Mouse (Mus musculus) right cerebral cortex, postnatal 10 days (tissue): ENCODE measurements around the gene Ctbs.

Source experiments
- DNase-seq, 2 experiments: peaks; one replicate each; pipeline ENCODE4 v3.0.0; 2021; ENCODE audit warnings: low spot score in 2 of 2

The Ctbs gene

DNA sequence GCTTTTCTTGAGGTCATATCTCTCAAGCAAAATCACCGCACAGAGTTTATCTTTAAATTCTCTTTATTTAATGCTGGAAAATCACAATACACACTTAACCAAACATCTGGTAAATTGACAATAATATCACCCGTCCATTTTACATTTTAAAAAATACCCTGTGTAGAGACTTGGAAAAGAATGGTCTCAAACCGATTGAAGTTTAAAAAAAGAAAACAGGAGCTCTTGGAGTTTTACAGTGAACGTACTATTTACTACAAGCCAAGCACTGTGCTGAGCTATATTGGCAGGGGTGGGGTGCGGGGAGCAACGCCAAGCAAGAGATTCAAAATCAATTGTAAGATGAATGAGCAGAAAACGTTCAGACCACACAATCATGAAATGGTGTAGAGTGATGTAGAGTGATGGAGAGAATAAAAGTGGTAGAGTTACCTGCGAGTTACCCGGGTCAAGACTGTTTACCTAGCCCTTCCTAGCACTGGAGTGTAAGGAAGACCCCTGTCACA lies at the start of gene Ctbs:
Gene Ctbs (plus strand): TSS at position 51 of the 506 bp plus-strand sequence.
- DNase-seq, result no peak

DNA sequence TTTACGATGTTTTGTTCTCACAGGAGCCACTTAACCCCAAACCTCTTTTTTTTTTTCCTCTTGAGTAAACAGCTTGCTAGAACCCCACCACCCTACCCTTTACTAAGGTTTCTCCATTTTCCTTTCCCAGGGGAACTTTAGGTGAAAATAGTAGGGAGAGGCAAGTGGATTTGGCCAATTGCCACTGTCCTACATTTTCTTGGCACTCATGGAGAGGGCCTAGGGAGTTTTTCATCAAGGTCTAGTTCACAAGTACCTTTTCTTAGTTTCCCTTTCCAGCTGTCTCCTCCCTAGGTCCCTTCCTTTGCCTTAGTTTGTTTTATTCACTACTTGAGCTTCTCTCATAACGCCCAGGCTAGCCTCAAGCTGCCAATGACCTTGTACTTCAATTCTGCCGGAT lies 45.8 kb upstream of the Ctbs start:
- DNase-seq, result peak in 1 of 2 experiments; percentile 29

GRCm38 (mm10) chr3:146404311-146405201 lies 45.0 kb upstream of the Ctbs start, which contains the start of gene Ssx2ip:
TSS of gene Ssx2ip (plus strand) at chr3:146404642.
- DNase-seq, result peak; percentile 97 to 98

DNA sequence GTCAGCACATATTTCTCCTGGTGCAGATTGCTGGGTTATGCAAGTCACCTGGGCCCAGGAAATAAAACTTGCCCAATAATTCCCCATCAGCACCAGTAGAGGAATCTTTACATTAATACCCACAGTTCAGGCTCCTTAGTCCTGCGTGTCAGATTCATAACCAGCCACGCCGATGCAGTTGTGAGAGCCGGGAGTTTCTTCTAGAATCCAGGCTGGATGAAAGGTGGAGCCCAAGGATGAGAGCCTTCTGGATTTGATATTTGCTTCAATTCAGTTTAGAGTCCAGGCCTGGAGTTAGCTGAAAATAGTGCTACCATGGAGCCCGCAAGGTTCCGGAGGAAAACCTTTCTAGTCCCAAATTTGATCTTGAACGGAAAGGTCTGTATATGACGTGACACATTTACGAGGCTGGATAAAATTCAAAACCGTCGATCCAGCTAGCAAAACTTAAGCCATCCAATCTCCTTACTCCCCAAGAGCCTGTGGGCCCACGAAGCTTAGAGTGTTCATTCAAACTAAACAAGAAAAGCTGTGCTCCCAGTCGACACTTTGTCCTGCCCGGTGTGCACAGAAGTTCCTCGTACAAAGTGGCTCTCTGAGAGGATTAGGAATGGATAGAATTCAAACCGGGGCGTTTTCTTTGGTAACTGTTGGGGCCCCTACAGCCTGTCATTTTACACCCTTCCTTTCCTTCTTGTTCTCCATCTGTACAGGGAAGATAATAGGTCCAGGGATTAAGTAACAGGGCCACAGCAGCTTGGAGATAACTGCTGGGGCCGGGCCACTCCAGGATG lies 44.2 kb upstream of the Ctbs start:
- peak in 1 of 2 experiments; percentile 26 for DNase-seq

DNA sequence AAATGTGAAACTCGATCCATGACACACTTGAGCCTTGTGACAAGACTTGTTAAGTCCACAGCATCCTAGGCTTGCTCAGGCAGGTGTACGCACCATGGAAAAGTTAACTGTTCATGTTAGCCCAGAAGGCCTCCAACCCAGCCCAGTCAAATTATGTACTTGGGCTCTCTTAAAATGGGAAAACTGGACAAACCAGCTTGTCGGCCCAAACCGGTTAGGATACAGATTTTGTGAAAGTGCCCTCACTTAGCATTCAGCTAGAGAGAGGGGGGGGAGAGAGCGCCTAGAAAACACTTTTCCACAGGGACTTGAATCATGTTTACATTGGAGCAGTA lies 43.6 kb upstream of the Ctbs start:
- peak in 1 of 2 experiments; percentile 14 for DNase-seq

- peak in 1 of 2 experiments; percentile 25 for DNase-seq
Observed at GRCm38 (mm10) chr3:146407086-146407721, 42.4 kb upstream of the Ctbs start.

DNA sequence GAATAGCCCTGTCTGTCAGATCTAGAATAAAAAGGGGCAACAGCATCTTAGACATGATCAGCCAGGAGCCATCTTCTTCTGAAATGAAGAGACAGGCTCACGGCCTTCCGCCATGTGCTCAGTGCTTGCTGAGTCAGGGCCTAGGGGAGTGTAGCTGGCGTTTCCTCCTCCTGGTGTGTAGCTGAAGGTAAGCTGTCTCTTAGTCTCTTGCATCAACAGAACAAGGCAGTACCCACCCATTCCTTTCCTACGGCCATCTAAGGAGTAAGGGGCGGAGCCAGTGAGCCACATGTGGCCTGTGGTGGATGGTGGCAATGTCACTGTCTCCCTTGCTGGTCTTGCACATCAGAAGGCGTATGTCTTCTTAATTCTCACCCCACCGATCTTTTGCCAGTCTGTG lies 39.5 kb upstream of the Ctbs start:
- DNase-seq, result no peak

DNA sequence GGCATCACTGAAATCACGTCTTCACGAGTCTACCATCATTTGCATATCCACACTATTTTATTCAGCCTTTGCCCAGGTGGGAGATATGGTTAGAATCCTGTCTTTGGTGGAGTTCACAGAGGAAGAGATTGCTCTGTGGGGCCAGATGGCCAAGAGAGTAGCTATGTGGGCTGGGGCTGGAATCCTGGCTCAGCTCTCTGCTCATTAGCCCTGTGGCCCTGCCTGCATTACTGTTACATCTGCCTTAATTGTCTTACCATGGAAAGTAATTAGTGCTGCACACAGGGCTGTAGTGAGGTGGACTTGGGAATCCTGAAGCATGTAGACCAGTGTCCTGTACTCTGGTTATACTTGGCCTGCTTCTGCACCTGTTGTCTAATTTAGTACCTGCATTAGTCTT lies 37.6 kb upstream of the Ctbs start:
- DNase-seq, result no peak

DNA sequence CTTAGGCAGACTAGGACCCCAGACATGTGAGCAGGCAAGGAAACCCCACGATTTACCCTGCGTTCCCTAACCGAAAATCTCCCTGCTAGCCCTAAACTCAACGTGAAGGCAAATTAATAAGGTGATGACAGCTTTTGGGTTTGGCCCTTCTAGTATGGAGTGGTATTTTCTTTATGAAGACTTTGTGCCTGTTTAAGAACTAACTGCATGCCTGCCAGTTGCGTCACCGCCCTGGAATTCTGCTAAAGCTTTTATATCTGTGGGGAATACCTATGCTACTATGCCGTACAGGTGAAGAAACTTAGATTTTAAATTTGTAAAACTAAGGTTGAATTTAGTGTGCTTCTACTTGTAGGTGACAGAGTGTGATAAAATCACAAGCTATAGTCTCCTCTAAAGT lies 37.1 kb upstream of the Ctbs start:
- DNase-seq, result no peak

DNA sequence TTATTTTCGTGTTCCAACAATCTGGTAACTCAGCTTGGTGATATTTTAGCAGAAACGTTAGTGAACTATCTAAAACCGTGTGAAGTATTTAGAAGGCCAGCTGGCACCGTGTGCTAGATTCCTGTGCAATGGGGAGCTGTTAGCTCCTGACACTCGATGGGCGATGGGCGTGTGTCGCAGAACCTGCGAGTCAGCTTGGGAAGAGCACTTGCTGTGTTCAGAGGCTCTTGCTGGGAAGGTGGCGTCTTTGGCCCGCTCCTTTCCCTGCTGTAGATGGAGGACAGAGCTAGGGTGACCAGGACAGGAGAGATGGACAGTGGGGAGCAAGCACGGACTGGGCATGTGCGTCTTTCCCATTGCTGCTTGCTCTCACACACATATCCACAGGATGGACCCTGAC lies 36.6 kb upstream of the Ctbs start:
- peak in 1 of 2 experiments; percentile 54 for DNase-seq

DNA sequence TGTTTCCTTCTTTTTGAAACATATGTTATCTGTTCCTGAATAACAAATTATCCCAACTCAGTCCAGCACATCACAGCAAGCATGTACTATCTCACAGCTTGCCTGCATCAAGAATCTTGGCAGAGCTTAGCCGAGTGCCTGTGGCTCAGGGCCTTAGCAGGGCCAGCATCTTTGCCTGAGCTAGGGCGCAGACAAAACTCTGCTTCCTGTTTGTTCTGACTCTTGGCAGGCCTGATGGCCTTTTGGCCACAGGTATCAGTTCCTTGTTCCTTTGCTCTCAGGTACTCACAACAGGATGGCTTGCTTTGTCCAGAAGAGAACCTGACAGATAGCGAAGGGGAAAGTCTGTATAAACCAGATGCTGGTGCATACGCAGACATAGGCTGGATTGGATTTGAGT lies 35.6 kb upstream of the Ctbs start:
- no peak for DNase-seq

GRCm38 (mm10) chr3:146414555-146414954 lies 35.0 kb upstream of the Ctbs start:
- no peak for DNase-seq

- no peak for DNase-seq
Observed at GRCm38 (mm10) chr3:146417873-146418272, 31.7 kb upstream of the Ctbs start.

DNA sequence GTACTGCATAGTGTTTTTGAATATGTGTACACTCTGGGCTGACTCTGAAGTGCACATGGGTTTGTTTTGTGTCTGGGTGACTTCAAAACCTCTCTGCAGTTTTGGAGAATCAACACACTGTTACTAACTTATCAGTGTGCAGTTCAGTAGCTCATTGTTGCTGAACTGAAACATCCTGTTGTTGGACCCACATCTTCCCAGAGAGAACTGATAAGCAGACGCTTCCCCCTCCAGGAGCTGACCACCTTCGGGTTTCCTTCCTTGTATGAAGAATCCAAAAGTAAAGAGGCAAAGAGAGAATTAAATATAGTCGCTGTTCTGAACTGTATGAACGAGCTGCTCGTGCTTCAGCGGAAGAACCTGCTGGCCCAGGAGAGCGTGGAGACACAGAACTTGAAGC lies 30.7 kb upstream of the Ctbs start:
- no peak for DNase-seq

DNA sequence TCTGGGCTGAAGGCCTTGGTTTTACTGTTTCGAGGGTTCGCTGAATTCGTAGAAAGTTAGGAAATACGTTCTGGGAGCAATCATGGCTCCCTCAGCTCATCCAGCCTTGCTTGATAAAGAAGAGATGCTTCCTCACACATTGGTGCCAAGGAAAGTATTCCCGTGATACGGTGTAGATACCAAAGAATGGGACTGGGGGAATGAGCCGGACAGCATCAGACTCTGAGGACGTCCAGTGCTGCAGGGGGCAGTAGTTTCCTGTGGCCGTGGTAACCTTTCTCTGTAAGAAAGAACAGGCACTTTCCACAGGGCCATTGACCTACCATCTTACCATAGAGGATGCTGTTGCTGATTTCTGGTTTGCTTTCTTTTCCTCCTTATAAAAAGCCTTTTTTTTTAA lies 30.1 kb upstream of the Ctbs start:
- no peak for DNase-seq

DNA sequence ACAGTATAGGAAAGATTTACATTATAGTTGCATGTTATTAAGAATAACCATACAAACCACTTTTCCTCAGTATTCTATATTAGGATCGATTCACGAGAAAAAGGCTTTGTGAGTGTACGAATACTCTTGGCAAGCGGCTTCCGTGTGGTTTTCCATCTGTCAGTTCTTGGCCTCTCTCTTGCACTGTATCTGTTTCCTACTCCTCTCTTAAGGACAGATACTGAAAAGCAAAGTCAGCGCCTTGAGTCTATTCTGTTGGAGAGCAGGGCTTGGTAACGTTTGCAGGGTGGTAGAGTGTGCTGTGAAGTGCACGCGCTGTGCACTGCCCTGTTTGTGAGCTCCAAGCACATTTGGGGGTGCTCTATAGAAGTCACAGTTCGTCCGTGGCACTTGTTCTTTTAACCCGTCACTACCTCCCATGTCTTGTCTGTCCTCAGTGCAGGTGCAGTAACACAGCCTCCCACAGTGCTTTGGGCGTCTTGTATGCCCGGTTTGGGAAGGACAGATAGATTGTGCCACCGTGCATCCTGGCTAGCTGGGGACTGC lies 29.5 kb upstream of the Ctbs start:
- DNase-seq, result no peak

GRCm38 (mm10) chr3:146421787-146422186 lies 27.8 kb upstream of the Ctbs start:
- DNase-seq, result no peak

GRCm38 (mm10) chr3:146423710-146424109 lies 25.9 kb upstream of the Ctbs start:
- no peak for DNase-seq

GRCm38 (mm10) chr3:146424306-146424900 lies 25.2 kb upstream of the Ctbs start:
- no peak for DNase-seq

GRCm38 (mm10) chr3:146425902-146426301 lies 23.7 kb upstream of the Ctbs start:
- no peak for DNase-seq

DNA sequence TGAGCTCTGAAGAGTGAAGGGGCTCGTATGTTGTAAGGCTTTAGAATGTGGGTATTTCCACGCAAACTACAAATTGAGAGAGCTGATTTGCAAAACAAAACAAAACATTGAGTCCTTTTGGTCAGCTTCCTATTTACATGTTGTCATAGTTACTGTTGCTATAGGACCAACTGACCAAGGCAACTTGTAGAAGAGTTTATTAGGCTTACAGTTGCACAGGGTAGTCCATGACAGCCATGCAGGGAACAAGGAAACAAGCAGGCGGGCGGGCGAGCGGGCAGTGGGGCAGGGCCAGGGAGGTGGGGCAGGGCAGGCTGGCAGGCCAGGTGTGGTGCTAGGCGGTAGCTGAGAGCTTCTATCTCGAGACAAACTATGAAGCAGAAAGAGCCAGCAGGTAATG lies 23.1 kb upstream of the Ctbs start:
- no peak for DNase-seq
